Mouse (Mus musculus) bone marrow macrophage, adult 2 months (primary cell): ENCODE results near the gene Nanos1.

Experiments used
- CTCF ChIP-seq: IDR thresholded peaks from 2 replicates; pipeline ENCODE4 v1.5.1; 2012; ENCODE audit warnings: low read depth, mild to moderate bottlenecking, low read length, moderate library complexity
- POLR2A ChIP-seq: IDR thresholded peaks from 2 replicates; pipeline ENCODE4 v1.6.1; 2012; ENCODE audit warnings: mild to moderate bottlenecking, low read depth, low read length, borderline replicate concordance

DNA sequence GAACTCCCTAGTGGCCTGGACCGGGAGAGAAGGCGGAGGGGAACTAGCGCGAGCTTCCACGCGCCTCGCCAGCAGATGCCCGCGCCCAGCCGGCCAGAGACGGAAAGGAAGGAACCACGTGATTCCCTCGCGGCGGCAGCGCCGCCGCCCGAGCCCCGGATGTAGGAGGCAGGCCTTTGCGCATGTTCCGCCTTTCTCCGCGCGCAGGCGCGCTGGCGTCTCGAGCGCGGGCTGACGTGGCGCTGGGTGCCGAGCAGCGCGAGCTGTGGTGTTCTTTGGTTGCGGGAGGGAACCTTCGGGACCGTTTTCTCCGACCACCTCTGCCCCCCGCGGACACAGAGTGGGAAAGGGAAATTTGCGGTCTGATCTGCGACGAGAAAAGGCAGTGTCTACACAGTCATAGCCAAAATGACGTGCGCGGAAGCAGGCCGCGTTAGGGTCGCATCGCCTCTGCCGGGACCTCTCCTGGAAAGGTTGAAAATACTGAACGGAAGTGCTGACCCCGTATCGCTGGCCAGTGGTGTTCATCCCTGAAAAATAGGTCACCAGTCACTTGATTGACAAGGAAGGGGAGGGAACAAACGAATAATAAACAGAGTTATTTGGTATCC, 34.9 kb downstream of the Nanos1 start, which contains the start of gene Eif3a:
- TF ChIP-seq CTCF = no peak
- no peak; the same call in 1 of the 2 replicates for TF ChIP-seq POLR2A
